Mouse (Mus musculus): ENCODE measurements at regions not wholly inside any gene's neighbourhood (a gene's known extent, or its start where the extent isn't known, plus 50 kb on each side); places are given as distances from the start of the nearest gene placed in this dataset.
A peak's percentile ranks its signal among the peaks of the same experiment; 100 is the strongest.

DNA sequence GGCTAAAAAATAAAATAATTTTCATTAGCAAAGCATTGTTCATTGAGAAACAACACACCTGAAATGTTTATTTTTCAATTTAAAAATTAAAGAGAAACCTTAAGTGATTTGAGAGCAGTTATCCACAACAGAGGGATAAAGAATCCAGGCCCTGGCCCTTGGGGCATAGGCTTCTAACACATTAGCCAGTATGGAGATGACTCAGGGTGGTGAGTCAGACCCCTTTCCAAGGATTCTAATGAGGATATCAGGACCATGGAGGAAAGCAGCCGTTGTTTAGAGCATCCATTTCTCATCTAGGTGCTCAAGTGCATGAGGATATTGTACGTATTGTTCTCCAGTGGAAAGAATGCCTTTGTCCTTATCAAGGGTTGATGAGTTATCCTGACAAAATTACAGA is 335.6 kb upstream of the Ptger4 start:
- ATAC-seq (ENCODE audit: extremely low read depth, insufficient number of reproducible peaks, low FRiP score, poor library complexity, severe bottlenecking) = no peak

GRCm38 (mm10) chr15:5580416-5580815 is 336.4 kb upstream of the Ptger4 start:
- ATAC-seq (ENCODE audit: extremely low read depth, insufficient number of reproducible peaks, low FRiP score, poor library complexity, severe bottlenecking) = no peak

DNA sequence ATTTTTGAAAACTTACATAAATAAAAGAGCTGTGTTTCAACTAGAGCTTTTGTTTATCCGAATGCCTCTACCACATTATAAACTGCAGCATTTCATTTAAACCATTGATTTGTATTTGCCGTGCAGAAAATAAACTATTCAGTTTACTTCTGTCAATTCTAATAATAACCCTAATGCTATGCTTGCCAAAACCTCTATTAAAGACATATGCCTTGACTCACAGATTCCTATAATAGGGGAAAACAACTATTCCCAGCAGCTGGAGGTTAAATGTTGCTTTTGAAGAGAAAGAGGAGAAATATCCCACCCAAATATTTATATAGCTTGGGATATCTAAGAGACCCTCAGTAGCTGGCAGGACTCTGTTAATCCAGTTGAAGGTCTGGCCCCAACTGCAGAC is 340.4 kb upstream of the Ptger4 start:
- no peak for ATAC-seq (ENCODE audit: extremely low read depth, insufficient number of reproducible peaks, low FRiP score, poor library complexity, severe bottlenecking)

DNA sequence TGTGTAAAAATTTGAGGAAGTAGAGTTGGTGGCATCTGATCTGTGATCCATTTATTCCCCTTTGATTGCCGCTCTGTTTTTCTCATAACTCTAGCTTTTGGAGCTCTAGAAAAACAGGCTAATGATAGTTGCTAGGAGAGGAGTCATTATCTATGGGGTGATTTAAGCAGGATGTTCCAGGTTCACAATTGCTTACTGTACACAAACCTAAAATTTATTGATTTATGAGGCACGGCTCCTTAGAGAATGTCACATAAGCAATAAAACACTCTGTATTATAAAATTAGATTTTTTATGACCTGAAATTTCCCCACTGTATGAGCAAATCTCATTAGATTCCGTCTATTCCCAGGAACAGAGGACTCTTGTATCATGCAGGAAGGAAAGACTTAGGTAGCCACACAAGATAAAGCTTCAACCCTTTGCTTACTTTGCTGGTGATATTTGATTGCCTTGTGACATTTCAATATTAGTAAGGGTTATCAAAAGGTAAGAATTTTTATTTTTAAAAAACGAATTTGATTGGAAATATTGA is 360.8 kb upstream of the Ptger4 start:
- ATAC-seq (ENCODE audit: extremely low read depth, insufficient number of reproducible peaks, low FRiP score, poor library complexity, severe bottlenecking) = no peak

DNA sequence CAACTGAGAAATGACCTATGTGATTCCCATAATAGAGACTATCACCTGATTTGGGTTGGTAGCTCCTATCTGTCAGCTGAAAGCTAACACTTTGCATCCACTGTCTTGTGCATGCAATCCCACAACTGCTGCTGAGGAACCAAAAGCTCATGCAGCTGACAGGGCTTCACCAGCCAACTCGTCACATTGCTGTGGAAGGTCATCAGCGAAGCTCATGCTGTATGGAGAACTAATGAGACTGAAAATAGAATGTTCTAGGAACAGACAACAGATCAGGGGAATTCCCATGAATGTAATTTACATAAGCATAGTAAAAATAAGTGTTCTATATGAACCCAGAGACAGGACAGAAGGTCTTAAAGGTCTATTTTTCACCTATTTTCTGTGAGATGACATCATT is 363.5 kb upstream of the Ptger4 start:
- ATAC-seq (ENCODE audit: extremely low read depth, insufficient number of reproducible peaks, low FRiP score, poor library complexity, severe bottlenecking) = peak; percentile 51; the same call in 1 of the 2 replicates

DNA sequence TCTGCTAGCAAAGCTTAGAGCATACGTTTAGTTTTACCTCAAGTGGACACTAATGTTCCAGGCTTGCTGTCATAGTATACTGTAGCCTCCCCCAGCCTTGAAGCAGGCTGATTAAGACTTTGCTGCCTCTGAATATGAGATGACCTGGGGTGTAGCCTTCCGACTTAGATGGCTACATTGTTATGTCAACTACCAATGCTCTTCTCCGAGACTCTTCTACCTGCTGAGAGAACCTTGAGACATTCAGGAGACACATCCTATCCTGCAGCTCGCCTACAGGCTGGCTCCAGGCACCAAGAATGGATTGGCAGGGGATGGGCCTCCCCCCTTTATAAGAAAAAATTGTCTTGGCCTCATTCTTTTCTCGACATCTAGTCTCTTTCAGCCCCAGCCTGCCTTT is 379.0 kb upstream of the Ptger4 start:
- ATAC-seq (ENCODE audit: extremely low read depth, insufficient number of reproducible peaks, low FRiP score, poor library complexity, severe bottlenecking) = no peak

DNA sequence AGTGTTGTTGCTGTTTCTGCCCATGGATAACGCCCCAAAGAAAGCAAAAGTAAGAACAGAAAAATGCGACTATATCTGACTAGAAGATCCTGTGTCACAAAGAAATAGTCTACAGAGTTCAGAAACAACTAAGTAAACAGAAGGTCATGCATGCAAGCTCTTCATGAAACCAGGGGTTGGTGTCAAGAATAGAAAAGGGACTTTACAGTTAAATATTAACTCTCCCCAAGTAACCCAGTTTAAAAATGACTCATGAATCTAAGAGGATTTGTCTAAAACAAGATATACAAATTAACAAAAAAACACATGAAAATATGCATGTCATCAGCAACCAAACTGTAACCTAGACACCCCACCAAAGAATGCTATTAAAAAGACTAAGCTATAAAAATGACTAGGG is 381.4 kb upstream of the Ptger4 start:
- ATAC-seq (ENCODE audit: extremely low read depth, insufficient number of reproducible peaks, low FRiP score, poor library complexity, severe bottlenecking) = no peak

GRCm38 (mm10) chr15:5646673-5647072 is 402.7 kb upstream of the Ptger4 start:
- no peak for ATAC-seq (ENCODE audit: extremely low read depth, insufficient number of reproducible peaks, low FRiP score, poor library complexity, severe bottlenecking)

DNA sequence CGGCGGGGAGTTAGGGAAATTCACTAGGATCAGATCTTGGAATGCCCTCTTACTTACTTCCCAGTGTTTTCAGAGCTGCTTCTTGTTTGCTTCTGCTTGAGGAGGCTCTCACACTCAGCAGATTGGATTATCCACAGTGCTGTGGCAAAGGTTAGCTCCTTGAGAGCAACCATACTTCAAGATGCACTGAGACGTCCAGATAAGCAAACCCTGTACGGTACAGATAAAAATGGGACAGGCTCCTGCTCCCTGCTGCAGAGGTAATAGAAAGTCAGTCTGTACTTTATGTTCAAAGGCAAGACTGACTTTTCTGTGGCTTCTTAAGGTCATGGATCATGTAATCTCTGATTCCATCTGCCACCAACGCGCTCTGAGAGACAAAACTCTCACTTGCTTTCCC is 414.8 kb upstream of the Ptger4 start:
- no peak for ATAC-seq (ENCODE audit: extremely low read depth, insufficient number of reproducible peaks, low FRiP score, poor library complexity, severe bottlenecking)

DNA sequence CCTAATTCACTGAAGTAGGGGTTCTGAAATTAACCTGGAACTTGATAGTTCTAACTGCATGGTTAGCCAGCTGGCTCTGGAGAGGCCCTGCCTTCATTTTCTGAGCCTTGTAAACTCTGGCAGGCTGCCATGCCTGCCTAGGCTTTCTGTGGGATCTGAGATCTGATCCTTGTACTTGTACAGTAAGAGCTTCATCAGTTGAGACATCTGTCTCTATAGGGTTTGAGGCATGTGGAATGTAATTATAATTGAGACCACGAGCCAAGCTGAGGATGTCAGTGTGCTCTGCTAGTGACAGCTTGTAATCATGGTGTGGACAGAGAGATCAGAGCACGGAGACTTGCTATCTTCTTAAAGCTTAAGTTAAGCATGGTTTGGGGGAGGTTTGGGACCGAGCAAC is 416.8 kb upstream of the Ptger4 start:
- no peak for ATAC-seq (ENCODE audit: extremely low read depth, insufficient number of reproducible peaks, low FRiP score, poor library complexity, severe bottlenecking)

- no peak for ATAC-seq (ENCODE audit: extremely low read depth, insufficient number of reproducible peaks, low FRiP score, poor library complexity, severe bottlenecking)
Measured at GRCm38 (mm10) chr15:5671781-5672180, 427.8 kb upstream of the Ptger4 start.

DNA sequence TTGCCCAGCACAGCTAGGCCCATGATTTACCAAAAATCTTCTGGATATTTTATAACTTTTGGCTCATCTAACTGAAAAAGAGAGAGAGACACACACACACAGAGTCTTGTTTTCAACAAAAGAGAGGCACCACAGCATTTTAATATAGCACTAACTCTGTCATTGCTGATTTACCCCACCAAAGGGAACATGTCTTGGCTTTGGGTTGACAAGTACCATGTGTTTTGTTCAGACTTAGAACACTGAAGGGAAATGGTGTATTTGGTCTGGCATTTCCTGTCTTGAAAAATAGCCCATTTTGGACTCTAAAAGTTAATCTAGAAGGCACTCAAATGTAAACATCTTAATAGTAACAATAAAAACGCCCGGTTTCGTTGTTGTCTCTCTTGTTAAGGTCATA is 432.7 kb upstream of the Ptger4 start:
- ATAC-seq (ENCODE audit: extremely low read depth, insufficient number of reproducible peaks, low FRiP score, poor library complexity, severe bottlenecking) = no peak

DNA sequence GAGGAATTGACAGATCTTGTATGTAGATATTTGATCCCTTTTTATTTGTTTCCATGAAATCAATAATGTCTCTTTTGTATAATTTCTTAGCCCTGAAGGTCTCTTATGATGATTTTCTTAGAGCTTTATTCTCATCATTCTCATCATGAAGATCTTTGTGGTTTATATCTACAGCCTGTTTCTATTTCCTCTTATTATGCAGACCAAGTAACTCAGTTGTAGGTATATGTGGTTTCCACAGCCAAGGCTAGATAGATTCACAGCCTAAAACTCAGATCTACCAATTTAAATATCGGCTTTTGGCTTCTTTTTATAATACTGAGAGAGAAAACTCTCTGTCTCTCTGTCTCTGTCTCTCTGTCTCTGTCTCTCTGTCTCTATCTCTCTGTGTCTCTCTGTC is 449.8 kb upstream of the Ptger4 start:
- ATAC-seq (ENCODE audit: extremely low read depth, insufficient number of reproducible peaks, low FRiP score, poor library complexity, severe bottlenecking) = no peak

- no peak for ATAC-seq (ENCODE audit: extremely low read depth, insufficient number of reproducible peaks, low FRiP score, poor library complexity, severe bottlenecking)
Measured at GRCm38 (mm10) chr15:5695015-5695414, 451.0 kb upstream of the Ptger4 start.

DNA sequence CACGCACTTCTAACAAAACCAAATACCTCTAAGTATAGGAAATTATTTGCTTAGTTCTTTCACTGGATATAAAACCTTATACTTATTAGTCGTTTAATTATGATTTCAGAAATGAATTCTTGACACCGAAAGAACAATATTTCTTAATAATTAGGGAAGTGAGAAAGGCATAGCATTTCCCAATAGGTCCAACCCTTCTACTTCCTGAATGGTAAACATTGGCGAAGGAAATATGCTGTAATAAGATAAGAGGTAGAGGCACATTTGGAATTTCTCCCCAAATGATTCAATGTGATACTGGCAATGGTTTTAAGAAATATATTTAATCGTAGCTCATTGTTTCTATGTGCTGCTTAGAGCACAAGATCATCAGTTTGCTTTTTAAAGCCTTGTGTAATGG is 464.5 kb upstream of the Ptger4 start:
- no peak for ATAC-seq (ENCODE audit: extremely low read depth, insufficient number of reproducible peaks, low FRiP score, poor library complexity, severe bottlenecking)

- ATAC-seq (ENCODE audit: extremely low read depth, insufficient number of reproducible peaks, low FRiP score, poor library complexity, severe bottlenecking) = no peak
Measured at GRCm38 (mm10) chr15:5740658-5741057, 496.7 kb upstream of the Ptger4 start.

DNA sequence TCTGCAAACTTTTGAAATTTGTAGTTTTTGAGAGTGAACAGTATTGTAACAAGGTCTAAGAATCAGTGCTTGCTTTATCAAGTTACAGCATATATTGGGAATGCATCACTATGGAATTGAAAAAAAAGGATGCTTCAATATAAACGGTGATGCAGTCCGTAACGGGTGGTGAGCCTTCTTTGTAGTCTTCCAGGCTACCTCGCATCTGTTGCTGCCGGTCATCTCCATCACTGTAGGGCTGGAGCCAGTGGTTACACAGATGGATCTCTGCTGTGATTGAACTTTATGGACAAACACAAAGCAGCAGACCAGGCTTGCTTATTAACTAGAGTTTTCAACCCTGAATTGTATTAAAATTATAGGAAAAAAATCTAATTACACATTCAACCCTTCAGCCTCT is 499.9 kb upstream of the Ptger4 start:
- ATAC-seq (ENCODE audit: extremely low read depth, insufficient number of reproducible peaks, low FRiP score, poor library complexity, severe bottlenecking) = no peak

DNA sequence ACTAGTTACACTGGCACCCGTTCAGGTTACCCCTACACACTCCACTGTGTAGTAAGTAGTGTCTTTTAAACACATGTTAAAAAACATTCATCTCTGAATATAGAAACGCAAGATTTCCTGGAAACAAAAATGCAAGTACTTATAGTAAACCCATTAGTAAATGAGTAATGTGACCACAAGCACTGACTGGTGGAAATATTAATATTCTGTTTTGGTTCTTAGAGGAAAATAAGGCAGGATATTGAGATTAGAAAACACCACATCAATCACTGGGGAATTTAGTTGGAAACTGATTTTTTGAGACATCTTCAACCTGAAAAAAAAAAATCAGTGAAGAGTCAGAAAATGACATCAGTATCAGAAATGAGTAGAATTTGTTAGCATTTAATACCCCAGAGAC is 514.7 kb upstream of the Ptger4 start:
- no peak for ATAC-seq (ENCODE audit: extremely low read depth, insufficient number of reproducible peaks, low FRiP score, poor library complexity, severe bottlenecking)

DNA sequence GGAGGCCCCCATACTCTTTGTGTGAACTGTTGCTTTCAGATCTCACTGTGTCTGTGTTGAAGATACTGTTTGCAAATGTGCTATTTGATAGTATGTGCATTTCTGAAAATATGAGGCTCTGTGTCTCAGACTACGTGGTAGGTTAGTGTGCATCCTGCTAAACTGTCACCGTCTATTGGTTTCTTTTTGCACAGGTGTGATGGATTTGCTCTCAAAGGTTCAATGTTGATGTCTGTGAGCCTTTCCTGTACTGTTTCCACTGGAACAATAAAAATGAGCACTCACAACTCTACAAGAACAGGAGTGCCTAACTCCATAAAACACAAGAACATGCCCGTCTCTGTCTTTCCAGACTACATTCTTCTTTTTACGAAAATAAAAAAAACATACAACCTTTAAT is 518.2 kb upstream of the Ptger4 start:
- ATAC-seq (ENCODE audit: extremely low read depth, insufficient number of reproducible peaks, low FRiP score, poor library complexity, severe bottlenecking) = no peak

DNA sequence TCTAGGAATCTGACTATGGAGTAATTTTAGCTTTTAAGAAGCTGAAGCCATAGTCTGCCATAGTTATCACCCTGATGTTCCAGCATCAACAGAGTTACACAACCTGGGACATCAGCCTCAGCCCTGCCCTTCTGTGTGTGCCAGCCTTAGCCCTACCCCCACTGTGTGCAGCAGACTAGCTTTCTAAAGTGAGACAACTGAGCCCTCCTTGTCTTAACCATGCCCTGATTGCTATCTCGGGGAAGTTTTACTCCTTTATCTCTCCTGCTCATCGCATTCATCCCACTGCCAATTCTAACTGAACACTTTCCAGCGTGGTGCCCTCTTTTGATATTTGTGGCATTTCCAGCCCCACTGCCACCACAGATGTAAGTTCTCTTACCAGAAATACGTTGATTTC is 522.5 kb upstream of the Dab2 start:
- ATAC-seq (ENCODE audit: extremely low read depth, insufficient number of reproducible peaks, low FRiP score, poor library complexity, severe bottlenecking) = no peak

DNA sequence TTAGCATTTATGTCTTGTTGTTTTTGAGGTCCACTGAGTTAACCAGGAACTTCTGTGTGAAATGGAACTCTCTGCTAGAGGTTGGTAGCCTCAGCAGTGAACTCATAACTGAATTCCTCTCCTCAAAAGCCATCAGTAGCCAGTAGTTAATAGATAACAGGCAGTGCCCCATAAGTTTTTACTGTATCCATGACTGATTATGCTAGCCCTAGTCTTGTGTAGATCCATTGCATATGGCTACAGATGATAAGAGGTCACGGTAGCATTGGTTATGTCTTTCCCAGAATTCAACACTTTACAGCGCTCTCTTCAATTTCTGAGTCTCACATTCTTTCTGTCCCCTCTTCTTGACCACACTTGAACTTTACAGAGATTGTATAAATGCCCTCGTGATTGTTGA is 499.7 kb upstream of the Dab2 start:
- no peak for ATAC-seq (ENCODE audit: extremely low read depth, insufficient number of reproducible peaks, low FRiP score, poor library complexity, severe bottlenecking)
